Mouse (Mus musculus): ENCODE measurements around the gene Pde5a.

Gene Pde5a

GRCm38 (mm10) chr3:122728852-122729600 lies at the start of gene Pde5a:
Pde5a (plus strand) TSS chr3:122728947.
- peak; percentile 91 for DNase-seq

GRCm38 (mm10) chr3:122680851-122681250 lies 47.9 kb upstream of the Pde5a start:
- DNase-seq = no peak

GRCm38 (mm10) chr3:122682352-122682751 lies 46.4 kb upstream of the Pde5a start:
- DNase-seq = no peak

- DNase-seq = peak; percentile 7
Observed at GRCm38 (mm10) chr3:122684832-122685231, 43.9 kb upstream of the Pde5a start.

- no peak for DNase-seq
Observed at GRCm38 (mm10) chr3:122693039-122693438, 35.7 kb upstream of the Pde5a start.

GRCm38 (mm10) chr3:122695870-122696269 lies 32.9 kb upstream of the Pde5a start:
- no peak for DNase-seq

GRCm38 (mm10) chr3:122696672-122697071 lies 32.1 kb upstream of the Pde5a start:
- DNase-seq = no peak

- DNase-seq = peak; percentile 91
Observed at GRCm38 (mm10) chr3:122704209-122704608, 24.5 kb upstream of the Pde5a start.

GRCm38 (mm10) chr3:122705246-122705645 lies 23.5 kb upstream of the Pde5a start:
- no peak for DNase-seq

- DNase-seq = no peak
Observed at GRCm38 (mm10) chr3:122708485-122708884, 20.3 kb upstream of the Pde5a start.

GRCm38 (mm10) chr3:122710141-122710540 lies 18.6 kb upstream of the Pde5a start:
- DNase-seq = no peak

- no peak for DNase-seq
Observed at GRCm38 (mm10) chr3:122718631-122719030, 10.1 kb upstream of the Pde5a start.

- no peak for DNase-seq
Observed at GRCm38 (mm10) chr3:122721522-122721921, 7.2 kb upstream of the Pde5a start.

GRCm38 (mm10) chr3:122729601-122729959 lies 833 bp downstream of the Pde5a start:
- DNase-seq = peak; percentile 69

GRCm38 (mm10) chr3:122729960-122730740 lies 1.4 kb downstream of the Pde5a start:
- peak; percentile 64 for DNase-seq

GRCm38 (mm10) chr3:122730741-122731235 lies 2.0 kb downstream of the Pde5a start:
- no peak for DNase-seq

GRCm38 (mm10) chr3:122733806-122734205 lies 5.1 kb downstream of the Pde5a start:
- DNase-seq = no peak

GRCm38 (mm10) chr3:122734329-122734728 lies 5.6 kb downstream of the Pde5a start:
- no peak for DNase-seq

- DNase-seq = no peak
Observed at GRCm38 (mm10) chr3:122739460-122739859, 10.7 kb downstream of the Pde5a start.

GRCm38 (mm10) chr3:122744265-122744664 lies 15.5 kb downstream of the Pde5a start:
- DNase-seq = no peak

GRCm38 (mm10) chr3:122747921-122748700 lies 19.4 kb downstream of the Pde5a start:
- DNase-seq = no peak

GRCm38 (mm10) chr3:122763240-122763761 lies 34.6 kb downstream of the Pde5a start:
- no peak for DNase-seq

GRCm38 (mm10) chr3:122763768-122764167 lies 35.0 kb downstream of the Pde5a start:
- DNase-seq = no peak

Data from lung, postnatal 36 days (tissue).